Mouse (Mus musculus) G1E (cell line): Measurements from ENCODE around the gene Ehd1. TPM values are rescaled to one million over a fixed set of nuclear protein-coding genes. Genes with fewer than 3 reads are reported as not detected.
A peak's percentile ranks its signal among the peaks of the same experiment; 100 is the strongest.

Experiments used
- ATAC-seq: 2 replicates; pipeline ENCODE4 v1.8.0; 2016; ENCODE audit warnings: mild to moderate bottlenecking; ENCODE audit not compliant: insufficient number of reproducible peaks, poor library complexity, low FRiP score, severe bottlenecking; ENCODE audit errors: extremely low read depth
- DNase-seq: peaks from one replicate; pipeline ENCODE4 v3.0.0; 2012; ENCODE audit warnings: low spot score
- H3K27me3 ChIP-seq: 2 replicates; pipeline ENCODE4 v1.6.1; 2012; ENCODE audit warnings: mild to moderate bottlenecking, low read length, inconsistent platforms; ENCODE audit not compliant: insufficient read depth
- H3K36me3 ChIP-seq: replicated peaks from 2 replicates; pipeline ENCODE3; 2012; ENCODE audit warnings: mild to moderate bottlenecking, inconsistent platforms
- H3K4me1 ChIP-seq: 2 replicates; pipeline ENCODE4 v1.6.1; 2012; ENCODE audit warnings: low read depth, low read length, inconsistent platforms, mixed read lengths; ENCODE audit not compliant: insufficient read depth
- H3K4me3 ChIP-seq: 2 replicates; pipeline ENCODE4 v1.5.1; 2012; ENCODE audit warnings: low read depth, mild to moderate bottlenecking, inconsistent platforms, low read length, moderate library complexity, mixed read lengths
- H3K9me3 ChIP-seq: replicated peaks from 2 replicates; pipeline ENCODE4 v1.6.1; 2012; ENCODE audit warnings: inconsistent platforms
- CTCF ChIP-seq: IDR thresholded peaks from 2 replicates; pipeline ENCODE4 v1.5.1; 2012; ENCODE audit warnings: low read depth, low read length, inconsistent platforms, mixed read lengths
- GATA1 ChIP-seq: IDR thresholded peaks from 2 replicates; pipeline ENCODE4 v1.6.1; 2012; ENCODE audit warnings: borderline replicate concordance, low read length, inconsistent platforms, mixed read lengths
- GATA2 ChIP-seq: IDR thresholded peaks from 2 replicates; pipeline ENCODE4 v1.6.1; 2012; ENCODE audit warnings: low read depth, low read length, inconsistent platforms, borderline replicate concordance
- POLR2AphosphoS5 ChIP-seq: IDR thresholded peaks from 2 replicates; pipeline ENCODE4 v1.6.1; 2012; ENCODE audit warnings: low read depth, low read length, inconsistent platforms; ENCODE audit not compliant: insufficient replicate concordance
- TAL1 ChIP-seq: conservative IDR thresholded peaks from 2 replicates; pipeline ENCODE4 v1.6.1; 2012; ENCODE audit warnings: low read depth, low read length, inconsistent platforms, mixed read lengths
- polyA plus RNA-seq: library from polyadenylated mRNA; stranded (reverse); fragments of >175 nt; gene quantifications from 2 replicates; pipeline ENCODE4 v1.2.3, GENCODE M21; 2012
- total RNA-seq, 2 experiments: library from RNA; stranded (forward) in 1 of 2; stranded (reverse) in 1 of 2; fragments of 200-1000 nt in 1 of 2; fragments of >200 nt in 1 of 2; fragmentation: Nextera tagmentation in 1 of 2; gene quantifications; 2 replicates each; pipeline ENCODE4 v1.2.3; 2014 to 2017

Ehd1 gene
- total and polyA plus RNA-seq, 3 experiments, result 18.7 to 132 (median 23.3) TPM

- Histone ChIP-seq H3K4me1 (peaks cover 56% of the 10 kb centered on the region), H3K4me3 (peak overlapping the region; percentile 28; the same call in 1 of the 2 replicates), H3K27me3 (no peaks in the 10 kb centered on the region), H3K9me3 (no peaks in the 10 kb centered on the region), H3K36me3 (peaks cover 27% of the 10 kb centered on the region)
- DNase-seq, result no peak
- TF ChIP-seq CTCF, result no peak
- no peak for TF ChIP-seq GATA1
- no peak for TF ChIP-seq POLR2AphosphoS5
- no peak for ATAC-seq
These were observed 35.8 kb upstream of the Ehd1 start for GRCm38 (mm10) chr19:6240725-6241124.

GRCm38 (mm10) chr19:6241274-6242107, 35.0 kb upstream of the Ehd1 start, which contains the start of gene Atg2a:
TSS of gene Atg2a (plus strand) at chr19:6241668.
- peak; percentile 97 for DNase-seq

GRCm38 (mm10) chr19:6242281-6242680, 34.2 kb upstream of the Ehd1 start:
- Histone ChIP-seq H3K4me1 (peaks cover 42% of the 10 kb centered on the region), H3K9me3 (no peaks in the 10 kb centered on the region), H3K27me3 (no peaks in the 10 kb centered on the region; the same call in 1 of the 2 replicates), H3K4me3 (peak overlapping the region; percentile 91), H3K36me3 (peaks cover 42% of the 10 kb centered on the region)
- DNase-seq (peak; percentile 96), ATAC-seq (peak; percentile 51)
- TF ChIP-seq GATA2 (no peak), TAL1 (no peak), CTCF (no peak), POLR2AphosphoS5 (no peak), GATA1 (no peak)

More at GRCm38 (mm10) chr19:6241274-6242107, 35.0 kb upstream of the Ehd1 start, which contains the start of gene Atg2a:
- peaks cover 49% of the 10 kb centered on the region for H3K4me1 ChIP-seq
- ATAC-seq, result peak; percentile 93
- H3K9me3 ChIP-seq, result no peaks in the 10 kb centered on the region
- H3K4me3 ChIP-seq, result peak within 1 kb of the TSS; percentile 91
- H3K27me3 ChIP-seq, result no peaks in the 10 kb centered on the region; the same call in 1 of the 2 replicates
- H3K36me3 ChIP-seq, result peaks cover 34% of the 10 kb centered on the region
- TF ChIP-seq POLR2AphosphoS5 (no peak), TAL1 (no peak), GATA2 (no peak), GATA1 (no peak), CTCF (no peak)

- Histone ChIP-seq H3K4me1 (peaks cover 42% of the 10 kb centered on the region), H3K27me3 (no peaks in the 10 kb centered on the region; the same call in 1 of the 2 replicates), H3K4me3 (no peak overlapping the region; the same call in 1 of the 2 replicates), H3K36me3 (peaks cover 52% of the 10 kb centered on the region), H3K9me3 (no peaks in the 10 kb centered on the region)
- TF ChIP-seq POLR2AphosphoS5, result no peak
- TF ChIP-seq TAL1, result no peak
- no peak for TF ChIP-seq GATA1
- TF ChIP-seq GATA2, result no peak
- TF ChIP-seq CTCF, result no peak
- ATAC-seq (no peak), DNase-seq (no peak)
These were observed 33.3 kb upstream of the Ehd1 start for GRCm38 (mm10) chr19:6243226-6243625.

GRCm38 (mm10) chr19:6245806-6246205, 30.7 kb upstream of the Ehd1 start:
- Histone ChIP-seq H3K4me1 (peaks cover 28% of the 10 kb centered on the region), H3K36me3 (peaks cover 72% of the 10 kb centered on the region), H3K4me3 (no peak overlapping the region), H3K9me3 (no peaks in the 10 kb centered on the region), H3K27me3 (no peaks in the 10 kb centered on the region; the same call in 1 of the 2 replicates)
- ATAC-seq (no peak), DNase-seq (no peak)
- no peak for TF ChIP-seq POLR2AphosphoS5
- no peak for TF ChIP-seq GATA1
- TF ChIP-seq CTCF, result no peak
- no peak for TF ChIP-seq TAL1
- TF ChIP-seq GATA2, result no peak

GRCm38 (mm10) chr19:6247526-6248300, 28.8 kb upstream of the Ehd1 start:
- peaks cover 21% of the 10 kb centered on the region for H3K4me1 ChIP-seq
- peaks cover 91% of the 10 kb centered on the region for H3K36me3 ChIP-seq
- TF ChIP-seq GATA2, result no peak
- TF ChIP-seq TAL1, result no peak
- ATAC-seq (no peak), DNase-seq (no peak)
- no peaks in the 10 kb centered on the region; the same call in 1 of the 2 replicates for H3K27me3 ChIP-seq
- no peaks in the 10 kb centered on the region for H3K9me3 ChIP-seq
- no peak overlapping the region for H3K4me3 ChIP-seq
